Mouse (Mus musculus): ENCODE data around the gene Nab1. TPM values are rescaled to one million over a fixed set of nuclear protein-coding genes. Genes with fewer than 3 reads are reported as not detected.
A peak's percentile ranks its signal among the peaks of the same experiment; 100 is the strongest.

Nab1 gene
- total RNA-seq, 2 experiments from 2014 or later, result 19.8 to 22.7 TPM

- no peak for DNase-seq
These were observed 29.5 kb downstream of the Nab1 start for GRCm38 (mm10) chr1:52470811-52471489.

- no peak for DNase-seq
These were observed 30.2 kb downstream of the Nab1 start for GRCm38 (mm10) chr1:52470326-52470725.

GRCm38 (mm10) chr1:52466518-52467120, 33.9 kb downstream of the Nab1 start:
- no peak for DNase-seq

GRCm38 (mm10) chr1:52465830-52466229, 34.6 kb downstream of the Nab1 start:
- DNase-seq, result no peak

- DNase-seq, result no peak
These were observed 35.2 kb downstream of the Nab1 start for GRCm38 (mm10) chr1:52465264-52465663.

GRCm38 (mm10) chr1:52463305-52463704, 37.2 kb downstream of the Nab1 start:
- no peak for DNase-seq

- DNase-seq, result no peak
These were observed 43.9 kb downstream of the Nab1 start for GRCm38 (mm10) chr1:52456571-52456970.

- peak; percentile 14 for DNase-seq
These were observed 45.9 kb downstream of the Nab1 start for GRCm38 (mm10) chr1:52454509-52455001.

- no peak for DNase-seq
These were observed 49.1 kb downstream of the Nab1 start for GRCm38 (mm10) chr1:52451360-52451759.

- no peak for DNase-seq
These were observed 64.6 kb downstream of the Nab1 start for GRCm38 (mm10) chr1:52435856-52436255.

GRCm38 (mm10) chr1:52434085-52434484, 66.4 kb downstream of the Nab1 start:
- DNase-seq, result no peak

GRCm38 (mm10) chr1:52431806-52432205, 68.7 kb downstream of the Nab1 start:
- no peak for DNase-seq

- no peak for DNase-seq
These were observed 69.9 kb downstream of the Nab1 start for GRCm38 (mm10) chr1:52430606-52431005.

- no peak for DNase-seq
These were observed 70.4 kb downstream of the Nab1 start for GRCm38 (mm10) chr1:52430116-52430515.

- DNase-seq, result no peak
These were observed 72.5 kb downstream of the Nab1 start for GRCm38 (mm10) chr1:52427841-52428464.

- no peak for DNase-seq
These were observed 76.6 kb downstream of the Nab1 start for GRCm38 (mm10) chr1:52423846-52424245.

- DNase-seq, result no peak
These were observed 77.4 kb downstream of the Nab1 start for GRCm38 (mm10) chr1:52423057-52423456.

GRCm38 (mm10) chr1:52422137-52422536, 78.3 kb downstream of the Nab1 start:
- no peak for DNase-seq

GRCm38 (mm10) chr1:52421623-52422022, 78.9 kb downstream of the Nab1 start:
- DNase-seq, result no peak

GRCm38 (mm10) chr1:52419088-52419819, 81.2 kb downstream of the Nab1 start:
- DNase-seq, result no peak
